Mouse (Mus musculus) lung, postnatal 0 days (tissue): ENCODE results near the gene Ppm1j.

Experiments used
- CTCF ChIP-seq: IDR thresholded peaks from 2 replicates; pipeline ENCODE4 v1.5.1; 2016; ENCODE audit warnings: antibody characterized with exemption, mild to moderate bottlenecking
- EP300 ChIP-seq: IDR thresholded peaks from 2 replicates; pipeline ENCODE4 v1.6.1; 2016; ENCODE audit warnings: antibody characterized with exemption, mild to moderate bottlenecking, control low read depth

DNA sequence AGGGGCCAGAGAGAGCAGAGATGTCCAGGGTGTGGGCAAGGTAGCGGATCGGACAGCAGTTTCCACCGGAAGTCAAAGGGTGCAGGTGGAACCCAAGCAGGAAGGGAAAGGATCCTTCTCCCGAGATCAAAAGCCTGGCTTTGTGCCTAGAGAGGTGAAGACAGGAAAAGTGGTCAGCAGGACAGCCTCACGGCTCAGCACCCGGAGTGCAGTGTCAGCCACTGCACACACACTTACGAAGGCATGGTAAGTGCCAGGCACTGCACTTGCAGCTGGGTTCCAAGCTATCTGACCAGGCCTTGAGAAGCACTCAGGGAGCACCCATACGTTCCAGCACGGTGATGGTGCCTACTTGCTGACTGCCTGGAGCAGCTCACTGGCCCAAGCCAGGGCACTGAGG, 24.7 kb downstream of the Ppm1j start:
- TF ChIP-seq CTCF (no peak), EP300 (no peak)
